Mouse (Mus musculus) small intestine, adult 2 months (tissue): ENCODE results near the gene Rasa2. TPM values are rescaled to one million over a fixed set of nuclear protein-coding genes. Genes with fewer than 3 reads are reported as not detected.

Experiments used
- H3K27ac ChIP-seq: fragments of 200-500 bp; 2 replicates; pipeline ENCODE4 v1.5.1; 2012; ENCODE audit warnings: low read depth, low read length, control low read depth, inconsistent platforms; ENCODE audit not compliant: insufficient read depth
- H3K27me3 ChIP-seq: fragments of 200-500 bp; 2 replicates; pipeline ENCODE4 v1.6.1; 2012; ENCODE audit warnings: mild to moderate bottlenecking, moderate library complexity, low read length, inconsistent platforms; ENCODE audit not compliant: control insufficient read depth, insufficient read depth
- H3K36me3 ChIP-seq: fragments of 200-500 bp; 2 replicates; pipeline ENCODE4 v1.6.1; 2012; ENCODE audit warnings: mild to moderate bottlenecking, low read length, control low read depth, inconsistent platforms; ENCODE audit not compliant: control insufficient read depth, insufficient read depth
- H3K4me1 ChIP-seq: fragments of 200-500 bp; 2 replicates; pipeline ENCODE4 v1.6.1; 2012; ENCODE audit warnings: low read length, inconsistent platforms, mixed read lengths; ENCODE audit not compliant: control insufficient read depth, insufficient read depth, insufficient read length
- H3K4me3 ChIP-seq: fragments of 200-500 bp; 2 replicates; pipeline ENCODE4 v1.5.1; 2012; ENCODE audit warnings: low read depth, mild to moderate bottlenecking, control low read depth, inconsistent platforms, low read length, moderate library complexity
- CTCF ChIP-seq: fragments of 200-500 bp; IDR thresholded peaks from 2 replicates; pipeline ENCODE4 v1.5.1; 2012; ENCODE audit warnings: low read depth, mild to moderate bottlenecking, control low read depth, inconsistent platforms, low read length, moderate library complexity, mixed read lengths; ENCODE audit not compliant: insufficient replicate concordance, insufficient read length; ENCODE audit errors: extremely low read depth
- POLR2A ChIP-seq: fragments of 200-500 bp; IDR thresholded peaks from 2 replicates; pipeline ENCODE4 v1.6.1; 2012; ENCODE audit warnings: low read depth, mild to moderate bottlenecking, control low read depth, inconsistent platforms, low read length, moderate library complexity
- WGBS: fragments of 180-500 bp; shearing (Covaris S2); methylation state at CpG from one replicate; pipeline ENCODE4 v1.1.7; 2018; 5-methylcytosine and 5-hydroxymethylcytosine counted together
- polyA plus RNA-seq: library from polyadenylated mRNA; depleted of rRNA; stranded (reverse); fragments of >200 nt; gene quantifications from 2 replicates; pipeline ENCODE4 v1.2.3, GENCODE M21; 2012

The Rasa2 gene
- polyA plus RNA-seq, 1 experiment, result 2.6 TPM

GRCm38 (mm10) chr9:96589346-96589745, 42.1 kb downstream of the Rasa2 start:
- 83% methylated on average over 5 of the region's 5 CpGs for WGBS
- no peak for TF ChIP-seq POLR2A
- TF ChIP-seq CTCF, result no peak
- Histone ChIP-seq H3K4me1 (no peaks in the 10 kb centered on the region; the same call in 1 of the 2 replicates), H3K27ac (no peak overlapping the region), H3K27me3 (no peaks in the 10 kb centered on the region), H3K36me3 (peaks cover 32% of the 10 kb centered on the region), H3K4me3 (no peak overlapping the region)

DNA sequence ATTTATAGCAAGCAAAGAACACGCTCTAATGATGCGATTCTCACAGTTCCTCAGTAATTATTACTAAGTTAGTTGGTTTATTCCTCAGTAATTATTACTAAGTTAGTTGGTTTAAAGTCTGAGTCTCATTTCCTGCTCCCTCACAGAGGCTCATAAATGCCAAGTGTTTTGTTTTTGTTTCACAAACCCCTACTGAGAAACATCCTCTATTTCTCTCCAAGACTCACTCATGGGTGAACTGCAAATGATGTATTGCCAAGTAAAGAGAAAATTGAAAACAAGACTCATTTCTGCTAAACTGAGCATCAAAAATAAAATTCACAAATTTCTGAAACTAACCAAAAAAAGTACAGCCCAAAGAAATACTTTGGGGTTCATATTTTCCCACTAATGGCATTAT, 47.9 kb downstream of the Rasa2 start:
- Histone ChIP-seq H3K27me3 (no peaks in the 10 kb centered on the region), H3K4me1 (no peaks in the 10 kb centered on the region), H3K36me3 (peaks cover 30% of the 10 kb centered on the region), H3K27ac (no peak overlapping the region), H3K4me3 (no peak overlapping the region)
- WGBS, result 89% methylated on average over 2 of the region's 2 CpGs
- TF ChIP-seq POLR2A, result no peak
- no peak for TF ChIP-seq CTCF

GRCm38 (mm10) chr9:96583076-96583475, 48.3 kb downstream of the Rasa2 start:
- Histone ChIP-seq H3K36me3 (peaks cover 30% of the 10 kb centered on the region), H3K4me1 (no peaks in the 10 kb centered on the region), H3K27me3 (no peaks in the 10 kb centered on the region), H3K27ac (no peak overlapping the region), H3K4me3 (no peak overlapping the region)
- 75% methylated on average over 2 of the region's 2 CpGs for WGBS
- TF ChIP-seq CTCF (no peak), POLR2A (no peak)

DNA sequence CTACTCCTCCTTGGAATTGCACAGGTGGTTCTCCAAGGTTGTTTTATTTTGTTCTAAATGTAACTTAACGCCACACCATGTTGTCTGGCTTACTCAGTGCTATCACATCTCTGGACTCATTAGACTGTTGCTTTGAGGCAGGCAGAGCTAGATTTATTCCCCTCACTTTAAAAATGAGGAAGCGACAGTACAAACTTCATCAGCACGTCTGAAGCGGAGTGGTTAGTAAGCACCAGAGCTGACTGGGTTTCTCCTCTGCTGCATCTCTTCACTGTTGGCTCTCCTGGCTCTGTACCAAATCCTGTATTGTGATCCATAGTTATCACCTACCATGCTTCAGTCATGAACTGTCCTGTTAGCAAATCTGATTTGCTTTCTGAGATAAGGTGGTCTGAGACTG, 53.2 kb downstream of the Rasa2 start:
- no peak overlapping the region for H3K27ac ChIP-seq
- H3K36me3 ChIP-seq, result peaks cover 44% of the 10 kb centered on the region
- H3K4me3 ChIP-seq, result no peak overlapping the region
- TF ChIP-seq POLR2A (no peak), CTCF (no peak)
- no peaks in the 10 kb centered on the region for H3K4me1 ChIP-seq
- H3K27me3 ChIP-seq, result no peaks in the 10 kb centered on the region
- 86% methylated on average over 4 of the region's 4 CpGs for WGBS

DNA sequence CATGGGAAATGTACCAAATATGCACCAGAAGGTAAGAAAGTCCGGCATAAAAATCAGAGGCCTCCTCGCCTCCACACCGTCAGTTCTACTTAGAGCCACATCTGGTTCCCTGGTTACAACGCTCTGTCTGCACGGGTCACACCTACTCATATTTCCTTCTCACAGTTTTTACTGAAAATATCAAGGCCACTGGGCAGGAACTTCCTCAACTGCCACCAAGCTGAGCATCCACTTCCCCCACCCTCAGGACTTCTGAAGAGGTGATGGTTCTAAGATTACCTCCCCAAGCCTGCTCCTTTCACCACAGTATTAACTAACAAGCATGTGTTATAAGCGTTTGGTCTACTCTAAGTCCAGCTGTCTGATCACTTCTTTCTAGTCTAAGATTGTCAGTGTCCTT, 53.7 kb downstream of the Rasa2 start:
- H3K4me3 ChIP-seq, result no peak overlapping the region
- no peaks in the 10 kb centered on the region for H3K4me1 ChIP-seq
- H3K27ac ChIP-seq, result no peak overlapping the region
- no peaks in the 10 kb centered on the region for H3K27me3 ChIP-seq
- H3K36me3 ChIP-seq, result peaks cover 43% of the 10 kb centered on the region
- WGBS, result 77% methylated on average over 6 of the region's 6 CpGs
- no peak for TF ChIP-seq CTCF
- TF ChIP-seq POLR2A, result no peak

- Histone ChIP-seq H3K4me1 (no peaks in the 10 kb centered on the region), H3K4me3 (no peak overlapping the region), H3K36me3 (peaks cover 49% of the 10 kb centered on the region), H3K27me3 (no peaks in the 10 kb centered on the region), H3K27ac (no peak overlapping the region)
- TF ChIP-seq POLR2A, result no peak
- no peak for TF ChIP-seq CTCF
- 2% methylated on average over 1 of the region's 1 CpGs for WGBS
These were observed 58.2 kb downstream of the Rasa2 start for GRCm38 (mm10) chr9:96573252-96573651.

DNA sequence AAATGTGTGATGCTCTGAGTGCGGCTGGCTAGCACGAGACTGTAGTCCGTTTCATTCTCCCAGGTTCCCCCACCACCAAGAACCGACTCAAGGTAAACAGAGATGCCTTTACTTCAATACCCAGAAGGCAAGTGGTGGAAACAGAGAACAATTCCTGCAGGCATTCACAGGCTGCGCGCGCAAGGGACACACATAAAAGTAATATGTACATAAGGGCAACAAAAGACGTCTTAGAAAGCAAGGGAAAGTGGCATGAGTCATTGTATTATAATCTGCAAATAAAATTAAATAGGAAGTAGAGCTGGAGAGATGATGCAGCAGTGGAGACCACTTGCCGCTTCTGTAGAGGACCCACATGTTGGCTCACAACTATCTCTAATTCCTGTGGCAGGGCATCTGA, 58.7 kb downstream of the Rasa2 start:
- Histone ChIP-seq H3K27ac (no peak overlapping the region), H3K4me3 (no peak overlapping the region), H3K4me1 (no peaks in the 10 kb centered on the region), H3K36me3 (peaks cover 47% of the 10 kb centered on the region), H3K27me3 (no peaks in the 10 kb centered on the region)
- TF ChIP-seq POLR2A (no peak), CTCF (no peak)
- 83% methylated on average over 9 of the region's 9 CpGs for WGBS
